Comparison of ENCODE assay signal across 7 mouse cellular contexts in the genomic region with DNA sequence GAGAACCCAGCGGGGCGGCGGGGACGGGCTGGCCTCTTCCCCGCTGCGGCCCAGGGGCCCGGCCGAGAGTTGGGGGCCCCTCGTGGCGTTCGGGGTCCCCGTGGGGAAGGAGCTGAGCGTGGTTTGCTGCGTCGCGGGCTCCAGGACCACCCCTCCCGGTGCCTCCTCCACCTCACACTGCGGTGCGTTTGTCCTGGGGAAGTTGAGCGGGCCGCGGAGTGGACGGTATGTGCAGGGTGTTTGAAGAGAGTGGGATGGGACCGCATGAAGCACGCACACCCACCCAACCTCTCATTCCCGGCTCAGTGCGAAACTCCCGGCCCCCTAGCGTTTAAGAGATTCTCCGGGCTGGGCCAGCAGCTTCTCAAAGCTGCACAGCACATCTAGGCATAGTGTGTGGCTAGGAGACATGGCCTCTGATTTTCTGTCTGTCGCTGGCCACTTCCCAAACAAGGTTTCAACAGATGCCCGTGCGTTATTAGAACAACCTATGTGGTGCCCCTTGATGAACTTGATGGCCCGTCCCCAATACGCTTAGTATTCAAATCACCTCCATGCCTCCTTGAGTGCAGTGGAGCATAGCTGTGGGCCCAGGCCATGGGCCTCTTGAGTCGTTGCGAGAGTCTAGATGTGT. TPM values are rescaled to one million over a fixed set of nuclear protein-coding genes. Genes with fewer than 3 reads are reported as not detected.
DNase-seq lines count a peak whose midpoint lies in the region; ATAC-seq lines count a peak whose summit lies in the region.

No protein-coding gene starts in this region.

- WGBS in intestine, embryonic 16.5 days: 4% methylated on average over 30 of the region's 37 CpGs

- peak; percentile 61 to 70 for DNase-seq in adrenal gland, adult 18-20 months (ENCODE audit: low spot score in 2 of 2)
- peak; percentile 79 for DNase-seq in embryo, embryonic 10.5 days (ENCODE audit: low spot score)
- peak; percentile 61 for DNase-seq in left cerebral cortex, postnatal 4 days
- DNase-seq in mesoderm, embryonic 11.5 days (ENCODE audit: low read depth, low spot score): peak; percentile 77
- peak; percentile 68 for DNase-seq in right cerebral cortex, postnatal 4 days

- H3K4me1 ChIP-seq in intestine, embryonic 16.5 days (ENCODE audit: control insufficient read depth, insufficient read depth, low read length): peaks cover 17% of the 10 kb centered on the region

- H3K27ac ChIP-seq in intestine, embryonic 16.5 days (ENCODE audit: low read length): peak overlapping the region; percentile 63

- no peaks in the 10 kb centered on the region for H3K36me3 ChIP-seq in intestine, embryonic 16.5 days (ENCODE audit: control insufficient read depth, insufficient read depth, low read length)

- peak; percentile 70 for ATAC-seq in granulocyte monocyte progenitor cell, adult 5-6 weeks (replicated peaks; ENCODE audit: poor library complexity, severe bottlenecking)
- ATAC-seq in intestine, embryonic 16.5 days: peak; percentile 68

- H3K4me2 ChIP-seq in intestine, embryonic 16.5 days (ENCODE audit: low read depth, low read length): peak overlapping the region; percentile 77

- intact Hi-C loops in left cerebral cortex, postnatal 4 days (cut with DNase I): loop anchor here (2.0 to 5.0 kb wide), 2 partner anchors 127 to 187 kb away; no protein-coding TSS in a partner anchor

- H3K4me3 ChIP-seq in intestine, embryonic 16.5 days (ENCODE audit: low read length): peak overlapping the region; percentile 78

- H3K9me3 ChIP-seq in intestine, embryonic 16.5 days (ENCODE audit: control insufficient read depth, low read length): no peaks in the 10 kb centered on the region

- no peaks in the 10 kb centered on the region for H3K27me3 ChIP-seq in intestine, embryonic 16.5 days (replicated peaks; ENCODE audit: control insufficient read depth, insufficient read depth, low read length)

- peak overlapping the region; percentile 91 for H3K9ac ChIP-seq in intestine, embryonic 16.5 days (ENCODE audit: low read depth, low read length)

RNA-seq across cellular contexts. Expression of gene Smco4, which starts 0.8 kb away (rescaled TPM):
- 10 to 100 TPM; 16.6 to 28.7 TPM for total RNA-seq in adrenal gland, adult 18-20 months (2021)
- total RNA-seq in granulocyte monocyte progenitor cell, adult 5-6 weeks (2014; fragmentation: Nextera tagmentation): 29.3 and 46.2 TPM in 2 replicates
- total RNA-seq in granulocyte monocyte progenitor cell, adult 5-6 weeks (2017): 11.2 and 13.8 TPM in 2 replicates
- polyA plus RNA-seq in intestine, embryonic 16.5 days (2015; fragmentation: Nextera tagmentation; extraction: Ambion mirVana): 2.5 and 3.4 TPM in 2 replicates
- 1 to 10 TPM; 5.2 to 6.8 TPM for total RNA-seq in left cerebral cortex, postnatal 4 days (2021)

Comparison
In these comparisons a context has a peak if more than half of its experiments do, and no peak if none do; other contexts are left out.
1. Peak in every context shown above with its lines: DNase-seq, ATAC-seq, H3K4me3 ChIP-seq and H3K27ac ChIP-seq.